Mouse (Mus musculus) cerebellum, adult 2 months (tissue): Measurements from ENCODE around the gene Cyp3a41a.
"Not testable (repeated sequence)": the region's sequence is repeated elsewhere in the genome, so short reads cannot be mapped to it uniquely, and the experiment has no call there.

Experiments
- CTCF ChIP-seq: fragments of 200-500 bp; IDR thresholded peaks from 2 replicates; pipeline ENCODE4 v1.5.1; 2011; ENCODE audit warnings: low read depth, mild to moderate bottlenecking, control low read depth, low read length, moderate library complexity, borderline replicate concordance; ENCODE audit not compliant: insufficient read depth
- POLR2A ChIP-seq: fragments of 200-500 bp; IDR thresholded peaks from 2 replicates; pipeline ENCODE4 v1.6.1; 2011; ENCODE audit warnings: low read length, control low read depth, borderline replicate concordance; ENCODE audit not compliant: insufficient read depth

- TF ChIP-seq CTCF, POLR2A: not testable (repeated sequence)
Observed at GRCm38 (mm10) chr5:145720036-145720435, at the start of gene Cyp3a41a.
